Mouse (Mus musculus): ENCODE measurements around the gene Apbb1ip.

Apbb1ip gene

GRCm38 (mm10) chr2:22773549-22774180 is at the start of gene Apbb1ip:
Gene Apbb1ip (plus strand): TSS chr2:22774094.
- in situ Hi-C loops (cut with MboI) = no loop called here

- in situ Hi-C loops (cut with MboI) = no loop called here
These were observed 46.8 kb upstream of the Apbb1ip start for GRCm38 (mm10) chr2:22727113-22727512.

GRCm38 (mm10) chr2:22736134-22736533 is 37.8 kb upstream of the Apbb1ip start:
- in situ Hi-C loops (cut with MboI) = no loop called here

- in situ Hi-C loops (cut with MboI) = no loop called here
These were observed 34.5 kb upstream of the Apbb1ip start for GRCm38 (mm10) chr2:22739369-22739768.

GRCm38 (mm10) chr2:22740441-22740840 is 33.5 kb upstream of the Apbb1ip start:
- in situ Hi-C loops (cut with MboI) = no loop called here

- in situ Hi-C loops (cut with MboI) = no loop called here
These were observed 32.7 kb upstream of the Apbb1ip start for GRCm38 (mm10) chr2:22741222-22741621.

GRCm38 (mm10) chr2:22744121-22744761 is 29.7 kb upstream of the Apbb1ip start:
- in situ Hi-C loops (cut with MboI) = no loop called here

- in situ Hi-C loops (cut with MboI) = no loop called here
These were observed 29.0 kb upstream of the Apbb1ip start for GRCm38 (mm10) chr2:22744876-22745275.

GRCm38 (mm10) chr2:22746785-22747184 is 27.1 kb upstream of the Apbb1ip start:
- in situ Hi-C loops (cut with MboI) = no loop called here

GRCm38 (mm10) chr2:22747941-22748340 is 26.0 kb upstream of the Apbb1ip start:
- in situ Hi-C loops (cut with MboI) = no loop called here

- in situ Hi-C loops (cut with MboI) = loop anchor here (10.0 kb wide), 1 partner anchor 115 kb away; no protein-coding TSS in a partner anchor
These were observed 24.1 kb upstream of the Apbb1ip start for GRCm38 (mm10) chr2:22749761-22750160.

GRCm38 (mm10) chr2:22752492-22752891 is 21.4 kb upstream of the Apbb1ip start:
- in situ Hi-C loops (cut with MboI) = loop anchor here (10.0 kb wide), 1 partner anchor 112 kb away; no protein-coding TSS in a partner anchor

GRCm38 (mm10) chr2:22753461-22754075 is 20.3 kb upstream of the Apbb1ip start:
- in situ Hi-C loops (cut with MboI) = loop anchor here (10.0 kb wide), 1 partner anchor 111 kb away; no protein-coding TSS in a partner anchor

- in situ Hi-C loops (cut with MboI) = loop anchor here (10.0 kb wide), 1 partner anchor 110 kb away; no protein-coding TSS in a partner anchor
These were observed 19.6 kb upstream of the Apbb1ip start for GRCm38 (mm10) chr2:22754222-22754824.

GRCm38 (mm10) chr2:22755561-22755960 is 18.3 kb upstream of the Apbb1ip start:
- in situ Hi-C loops (cut with MboI) = loop anchor here (10.0 kb wide), 1 partner anchor 109 kb away; no protein-coding TSS in a partner anchor

- in situ Hi-C loops (cut with MboI) = loop anchor here (10.0 kb wide), 1 partner anchor 106 kb away; no protein-coding TSS in a partner anchor
These were observed 15.5 kb upstream of the Apbb1ip start for GRCm38 (mm10) chr2:22758310-22758972.

GRCm38 (mm10) chr2:22760452-22760851 is 13.4 kb upstream of the Apbb1ip start:
- in situ Hi-C loops (cut with MboI) = no loop called here

- in situ Hi-C loops (cut with MboI) = no loop called here
These were observed 12.8 kb upstream of the Apbb1ip start for GRCm38 (mm10) chr2:22761103-22761521.

GRCm38 (mm10) chr2:22764774-22765387 is 9.0 kb upstream of the Apbb1ip start:
- in situ Hi-C loops (cut with MboI) = loop anchor here (5.0 kb wide), 1 partner anchor 42 kb away; no protein-coding TSS in a partner anchor

GRCm38 (mm10) chr2:22771311-22771710 is 2.6 kb upstream of the Apbb1ip start:
- in situ Hi-C loops (cut with MboI) = no loop called here

- in situ Hi-C loops (cut with MboI) = no loop called here
These were observed 372 bp downstream of the Apbb1ip start for GRCm38 (mm10) chr2:22774181-22774751.

All from mature B cell (primary cell).